Mouse (Mus musculus): Measurements from ENCODE around the gene Coro1c. TPM values are rescaled to one million over a fixed set of nuclear protein-coding genes. Genes with fewer than 3 reads are reported as not detected.
"Not testable (repeated sequence)": the region's sequence is repeated elsewhere in the genome, so short reads cannot be mapped to it uniquely, and the experiment has no call there.

Gene Coro1c
- polyA plus RNA-seq, 1 experiment = 194 TPM

DNA sequence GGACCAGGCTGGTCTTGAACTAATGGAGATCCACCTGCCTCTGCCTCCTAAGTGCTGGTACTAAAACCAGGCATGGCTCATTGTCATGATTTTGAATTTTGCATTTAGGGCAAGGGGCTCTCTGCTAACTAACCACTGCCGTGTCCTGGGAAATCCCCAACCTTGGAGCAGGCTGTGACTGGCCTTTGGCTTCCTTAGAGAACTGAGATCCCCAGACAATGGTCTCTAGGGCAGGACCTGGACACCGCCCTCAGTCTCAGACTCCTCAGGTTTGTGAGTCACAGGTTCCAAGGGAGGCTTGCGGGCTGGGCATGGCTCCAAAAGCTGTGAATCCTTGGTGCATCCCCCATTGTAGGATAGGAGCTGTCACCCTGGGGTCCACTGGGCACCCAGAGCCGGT is 81.9 kb downstream of the Coro1c start:
- Histone ChIP-seq H3K4me1 (ENCODE audit: control insufficient read depth, insufficient read depth, low read length) (peaks cover 35% of the 10 kb centered on the region), H3K27ac (ENCODE audit: insufficient read depth, low read depth, low read length) (no peak overlapping the region), H3K4me3 (ENCODE audit: insufficient read depth, low read length) (no peak overlapping the region)
- no peak for TF ChIP-seq CTCF (IDR thresholded peaks at IDR 0.05; ENCODE audit: low read depth, low read length)
- TF ChIP-seq POLR2A (IDR thresholded peaks at IDR 0.05; ENCODE audit: borderline replicate concordance, low read depth, low read length) = no peak

DNA sequence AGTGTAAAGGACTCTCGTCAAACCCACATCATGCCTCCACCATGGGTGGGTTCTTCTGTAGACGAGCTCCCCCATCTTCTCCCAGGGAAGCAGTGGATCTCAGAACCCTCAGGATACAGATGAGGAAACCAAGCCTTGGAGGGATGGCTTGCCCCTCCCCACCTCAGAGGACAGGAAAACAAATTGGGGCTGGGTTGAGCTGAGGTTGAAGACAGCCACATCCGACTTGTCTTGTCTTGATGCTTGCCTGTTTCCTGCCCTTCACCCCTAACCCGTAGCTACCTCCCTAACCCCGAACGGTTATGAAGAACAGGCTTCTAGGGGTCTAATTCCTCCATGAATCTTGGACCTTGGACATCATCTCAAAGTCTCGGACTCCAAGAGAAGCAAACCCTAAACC is 83.0 kb downstream of the Coro1c start:
- Histone ChIP-seq H3K4me1 (ENCODE audit: control insufficient read depth, insufficient read depth, low read length) (peaks cover 30% of the 10 kb centered on the region), H3K4me3 (ENCODE audit: insufficient read depth, low read length) (no peak overlapping the region), H3K27ac (ENCODE audit: insufficient read depth, low read depth, low read length) (no peak overlapping the region)
- no peak for TF ChIP-seq CTCF (IDR thresholded peaks at IDR 0.05; ENCODE audit: low read depth, low read length)
- no peak for TF ChIP-seq POLR2A (IDR thresholded peaks at IDR 0.05; ENCODE audit: borderline replicate concordance, low read depth, low read length)

DNA sequence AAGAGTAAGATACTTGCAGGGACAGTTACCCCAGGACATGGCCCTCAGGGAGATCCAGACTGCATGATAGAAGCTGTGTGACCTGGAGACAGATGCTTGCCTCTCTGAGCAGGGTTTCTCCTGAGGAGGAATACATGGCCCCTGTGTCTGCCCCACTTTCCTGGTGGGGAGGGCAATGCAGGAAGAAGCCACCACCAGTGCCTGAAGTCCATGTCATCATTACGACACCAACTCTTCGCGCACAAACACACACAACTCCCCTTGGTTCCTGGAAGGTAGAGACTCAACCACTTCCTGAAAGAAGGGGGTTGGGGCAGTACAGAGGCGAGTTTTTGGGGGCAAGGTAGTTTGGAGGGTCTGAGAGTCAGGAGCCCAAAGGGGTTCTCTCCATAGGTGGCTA is 84.3 kb downstream of the Coro1c start:
- Histone ChIP-seq H3K4me3 (ENCODE audit: insufficient read depth, low read length) (no peak overlapping the region), H3K4me1 (ENCODE audit: control insufficient read depth, insufficient read depth, low read length) (peaks cover 28% of the 10 kb centered on the region), H3K27ac (ENCODE audit: insufficient read depth, low read depth, low read length) (no peak overlapping the region)
- TF ChIP-seq POLR2A (IDR thresholded peaks at IDR 0.05; ENCODE audit: borderline replicate concordance, low read depth, low read length) = no peak
- no peak for TF ChIP-seq CTCF (IDR thresholded peaks at IDR 0.05; ENCODE audit: low read depth, low read length)

DNA sequence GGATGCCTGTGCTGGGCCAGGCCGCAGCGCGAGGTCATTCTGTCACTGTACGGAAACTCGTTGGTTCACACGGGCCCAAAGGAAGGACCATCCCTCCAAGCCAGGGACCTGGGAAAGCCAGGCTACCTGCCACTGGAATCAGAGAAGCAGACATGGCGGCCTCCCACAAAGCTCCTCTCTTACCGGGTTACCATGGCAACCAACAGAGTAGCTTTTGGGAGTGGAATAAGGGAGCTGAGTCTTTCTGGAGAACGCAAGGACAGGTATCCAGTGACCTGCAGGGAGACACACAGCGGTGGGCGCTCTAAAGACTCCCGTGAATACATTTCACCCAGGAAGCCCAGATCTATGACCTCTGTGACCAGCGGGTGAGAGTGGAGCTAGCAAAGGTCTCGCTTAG is 90.0 kb downstream of the Coro1c start:
- TF ChIP-seq POLR2A (IDR thresholded peaks at IDR 0.05; ENCODE audit: borderline replicate concordance, low read depth, low read length) (no peak), CTCF (IDR thresholded peaks at IDR 0.05; ENCODE audit: low read depth, low read length) (no peak)
- Histone ChIP-seq H3K4me3 (ENCODE audit: insufficient read depth, low read length) (no peak overlapping the region), H3K4me1 (ENCODE audit: control insufficient read depth, insufficient read depth, low read length) (peaks cover 3% of the 10 kb centered on the region; the same call in 1 of the 2 replicates), H3K27ac (ENCODE audit: insufficient read depth, low read depth, low read length) (no peak overlapping the region)

DNA sequence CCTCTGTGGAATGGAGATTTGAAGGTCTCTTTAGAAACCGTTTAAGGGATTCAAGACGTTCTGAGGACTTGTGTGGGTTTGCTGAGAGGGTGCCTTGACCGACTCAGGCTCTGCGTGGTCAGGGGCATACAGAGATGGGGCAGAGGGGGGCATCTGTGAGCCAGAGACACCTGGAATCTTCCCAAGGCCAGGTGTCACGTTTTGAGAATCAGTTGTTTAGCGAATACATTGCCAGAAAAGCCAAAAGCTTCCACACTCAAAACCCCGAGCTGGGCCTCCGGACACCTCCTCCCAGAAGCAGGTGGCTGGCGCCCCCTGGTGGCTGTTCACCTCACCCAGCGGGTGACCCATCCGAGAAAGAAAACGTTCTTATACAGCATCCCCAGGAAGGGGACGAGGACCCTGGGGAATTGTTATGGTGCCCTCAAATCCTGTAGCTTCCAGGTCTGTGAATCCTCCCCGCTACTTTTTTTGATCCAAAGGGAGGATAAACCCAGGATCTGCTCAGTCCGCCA is 92.9 kb downstream of the Coro1c start:
- Histone ChIP-seq H3K4me3 (ENCODE audit: insufficient read depth, low read length) (no peak overlapping the region), H3K4me1 (ENCODE audit: control insufficient read depth, insufficient read depth, low read length) (peaks cover 5% of the 10 kb centered on the region; the same call in 1 of the 2 replicates), H3K27ac (ENCODE audit: insufficient read depth, low read depth, low read length) (no peak overlapping the region)
- TF ChIP-seq POLR2A (IDR thresholded peaks at IDR 0.05; ENCODE audit: borderline replicate concordance, low read depth, low read length) (no peak), CTCF (IDR thresholded peaks at IDR 0.05; ENCODE audit: low read depth, low read length) (peak; percentile 98)

DNA sequence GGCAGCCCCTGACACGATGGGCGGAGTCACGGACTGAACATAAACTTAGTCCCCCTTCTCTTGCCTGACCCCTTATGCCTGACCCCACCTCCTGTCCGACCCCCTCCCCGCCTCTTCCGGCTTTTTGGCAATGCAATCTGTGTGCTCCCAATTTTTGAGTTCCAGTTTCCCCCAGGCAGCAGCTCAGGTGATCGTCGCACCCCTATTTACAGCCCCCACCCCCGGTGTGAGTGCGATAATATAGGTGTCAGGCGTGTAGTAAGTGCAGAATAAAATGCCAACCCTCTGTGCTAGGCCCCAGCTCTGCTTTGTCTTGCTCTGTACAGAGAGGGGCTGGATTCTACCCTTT is 93.5 kb downstream of the Coro1c start:
- TF ChIP-seq CTCF (IDR thresholded peaks at IDR 0.05; ENCODE audit: low read depth, low read length) (no peak), POLR2A (IDR thresholded peaks at IDR 0.05; ENCODE audit: borderline replicate concordance, low read depth, low read length) (no peak)
- Histone ChIP-seq H3K4me3 (ENCODE audit: insufficient read depth, low read length) (no peak overlapping the region), H3K4me1 (ENCODE audit: control insufficient read depth, insufficient read depth, low read length) (peaks cover 6% of the 10 kb centered on the region; the same call in 1 of the 2 replicates), H3K27ac (ENCODE audit: insufficient read depth, low read depth, low read length) (no peak overlapping the region)

DNA sequence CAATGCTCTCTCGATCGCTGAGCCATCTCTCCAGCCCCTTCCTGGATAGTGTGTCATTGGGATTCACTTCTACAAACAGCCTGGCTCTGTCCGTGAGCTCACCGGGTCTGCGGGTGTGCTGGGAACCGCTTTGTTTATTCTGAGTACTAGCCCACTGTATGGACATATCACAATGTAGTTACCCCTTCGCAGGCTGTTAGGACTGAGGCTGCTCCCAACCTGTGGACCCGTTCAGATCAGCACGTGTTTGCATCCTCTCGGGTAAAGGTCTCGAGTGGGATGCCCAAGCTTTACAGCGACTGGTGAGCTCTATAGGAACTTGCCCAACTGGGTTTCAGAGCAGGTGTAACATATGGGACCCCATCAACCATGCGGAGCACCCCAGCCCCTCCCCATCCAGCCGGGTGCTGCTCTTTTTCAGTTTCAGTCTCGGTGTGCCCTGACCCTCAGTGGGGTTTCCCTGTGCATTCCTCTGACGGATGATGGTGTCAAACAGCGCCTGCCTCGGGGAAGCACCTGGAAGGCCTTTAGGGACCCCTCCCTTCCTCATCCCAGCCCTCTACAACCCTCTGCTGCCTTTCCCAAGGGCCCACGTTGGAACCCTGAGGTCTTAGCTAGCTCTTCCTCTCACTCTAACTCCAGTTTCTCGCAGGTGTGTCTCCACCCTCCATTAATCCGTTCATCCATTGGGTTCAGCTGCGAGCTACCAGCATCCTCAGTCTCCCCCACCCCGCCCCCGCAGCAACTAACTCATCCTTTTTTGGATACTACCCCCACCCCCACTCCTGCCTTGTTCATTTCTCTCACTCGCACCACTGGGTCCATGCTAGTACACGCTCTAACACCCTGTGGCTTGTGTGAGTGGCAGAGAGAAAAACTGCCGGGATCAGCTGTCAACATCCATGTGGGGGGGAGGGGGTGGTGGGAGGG is 94.2 kb downstream of the Coro1c start:
- peaks cover 10% of the 10 kb centered on the region; the same call in 1 of the 2 replicates for H3K4me1 ChIP-seq (ENCODE audit: control insufficient read depth, insufficient read depth, low read length)
- no peak for TF ChIP-seq CTCF (IDR thresholded peaks at IDR 0.05; ENCODE audit: low read depth, low read length)
- TF ChIP-seq POLR2A (IDR thresholded peaks at IDR 0.05; ENCODE audit: borderline replicate concordance, low read depth, low read length) = no peak
- no peak overlapping the region for H3K4me3 ChIP-seq (ENCODE audit: insufficient read depth, low read length)
- H3K27ac ChIP-seq (ENCODE audit: insufficient read depth, low read depth, low read length) = no peak overlapping the region

DNA sequence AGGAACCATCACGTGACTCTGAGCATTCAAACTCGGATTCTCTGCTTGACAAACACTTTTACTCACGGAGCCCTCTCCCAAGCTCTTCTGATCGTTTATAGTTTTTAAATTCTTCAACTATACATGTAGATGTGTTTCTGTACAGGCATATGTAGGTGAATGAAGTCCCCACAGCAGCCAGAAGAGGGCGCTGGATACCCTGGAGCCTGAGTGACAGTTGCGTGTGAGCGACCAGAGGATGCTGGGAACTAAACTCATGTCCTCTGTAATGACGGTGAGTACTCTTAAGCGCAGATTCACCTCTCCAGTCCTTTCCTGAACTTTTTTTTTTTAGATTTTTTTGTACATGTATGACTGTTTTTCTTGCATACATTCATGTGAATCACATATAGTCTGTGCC is 95.0 kb downstream of the Coro1c start:
- Histone ChIP-seq H3K4me1 (ENCODE audit: control insufficient read depth, insufficient read depth, low read length) (peaks cover 10% of the 10 kb centered on the region; the same call in 1 of the 2 replicates), H3K4me3 (ENCODE audit: insufficient read depth, low read length) (no peak overlapping the region), H3K27ac (ENCODE audit: insufficient read depth, low read depth, low read length) (no peak overlapping the region)
- no peak for TF ChIP-seq CTCF (IDR thresholded peaks at IDR 0.05; ENCODE audit: low read depth, low read length)
- TF ChIP-seq POLR2A (IDR thresholded peaks at IDR 0.05; ENCODE audit: borderline replicate concordance, low read depth, low read length) = no peak

DNA sequence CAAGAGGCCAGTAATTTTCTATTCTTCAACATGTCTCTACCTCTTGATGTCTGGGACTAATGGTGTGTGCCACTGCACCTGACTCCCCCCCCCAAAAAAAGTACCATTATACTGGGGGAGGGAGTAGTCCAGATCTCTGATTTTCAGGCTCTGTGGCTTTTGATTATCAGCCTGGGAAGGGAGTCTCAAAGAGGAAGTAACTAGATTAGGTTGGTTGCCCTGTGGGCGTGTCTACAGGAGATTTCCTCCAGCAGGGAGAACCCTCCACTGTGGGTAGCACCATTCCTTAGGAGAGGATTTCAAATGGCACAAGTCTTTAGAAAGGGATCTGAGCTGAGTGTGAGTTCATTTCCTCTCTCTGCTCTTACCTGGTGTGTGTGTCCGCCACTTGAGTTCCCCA is 95.9 kb downstream of the Coro1c start:
- H3K27ac ChIP-seq (ENCODE audit: insufficient read depth, low read depth, low read length) = no peak overlapping the region
- no peak for TF ChIP-seq POLR2A (IDR thresholded peaks at IDR 0.05; ENCODE audit: borderline replicate concordance, low read depth, low read length)
- no peak for TF ChIP-seq CTCF (IDR thresholded peaks at IDR 0.05; ENCODE audit: low read depth, low read length)
- H3K4me3 ChIP-seq (ENCODE audit: insufficient read depth, low read length) = no peak overlapping the region
- peaks cover 10% of the 10 kb centered on the region; the same call in 1 of the 2 replicates for H3K4me1 ChIP-seq (ENCODE audit: control insufficient read depth, insufficient read depth, low read length)

DNA sequence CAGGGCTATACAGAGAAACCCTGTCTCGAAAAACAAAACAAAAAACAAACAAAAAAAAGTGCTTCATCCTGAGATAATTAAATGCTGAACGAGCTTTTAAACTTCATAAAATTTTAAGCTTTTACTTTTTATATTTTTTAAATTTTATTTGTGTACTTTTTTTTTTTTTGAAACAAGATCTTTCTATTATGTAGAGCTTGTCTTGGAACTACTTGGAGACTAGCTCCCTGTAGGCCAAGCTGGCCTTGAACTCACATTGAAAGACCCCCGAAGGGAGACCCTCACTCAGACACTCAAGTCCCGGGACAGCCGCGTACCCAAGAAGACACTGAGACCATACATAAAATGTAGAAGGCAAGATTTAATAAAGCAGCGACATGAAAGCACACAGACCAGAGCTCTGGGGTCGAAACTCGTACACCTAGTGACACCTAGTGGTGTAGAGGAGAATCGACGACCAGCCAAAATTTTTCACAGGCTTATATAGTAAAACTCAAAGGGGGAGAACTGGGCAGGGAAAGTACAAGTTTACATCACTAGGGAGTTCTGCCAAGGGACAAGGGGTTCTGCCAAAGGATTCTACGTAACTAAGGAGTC is 96.6 kb downstream of the Coro1c start:
- H3K27ac ChIP-seq (ENCODE audit: insufficient read depth, low read depth, low read length); H3K4me1 ChIP-seq (ENCODE audit: control insufficient read depth, insufficient read depth, low read length); H3K4me3 ChIP-seq (ENCODE audit: insufficient read depth, low read length): not testable (repeated sequence)

All from bone marrow macrophage, adult 2 months (primary cell).